Mouse (Mus musculus): ENCODE data around the gene Fam180a. TPM values are rescaled to one million over a fixed set of nuclear protein-coding genes. Genes with fewer than 3 reads are reported as not detected.

Gene Fam180a
- polyA plus RNA-seq, 1 experiment from 2014 or later = not detected

DNA sequence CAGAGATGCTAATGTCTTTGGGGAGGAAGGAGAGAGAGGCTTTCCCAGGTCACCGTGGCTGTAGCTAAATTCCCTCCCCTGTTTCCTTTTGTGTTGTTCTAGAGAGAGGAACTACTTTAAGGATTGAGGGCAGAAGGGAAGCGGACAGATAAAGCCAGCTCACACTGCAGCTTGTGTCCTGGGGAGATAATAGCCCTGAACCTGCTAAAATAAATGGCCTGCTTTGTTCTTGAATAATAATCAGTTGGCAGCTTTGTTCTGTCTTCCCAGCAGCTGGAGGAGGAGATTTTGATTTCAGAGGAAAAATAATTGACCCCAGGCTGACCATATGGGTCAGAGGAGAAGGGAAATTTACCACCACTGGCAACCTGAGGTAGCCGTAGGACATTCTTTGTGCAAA lies 12.7 kb upstream of the Fam180a start:
- Histone ChIP-seq H3K4me3 (replicated peaks) (no peak overlapping the region), H3K9ac (no peak overlapping the region), H3K27ac (no peak overlapping the region), H3K4me1 (peaks cover 5% of the 10 kb centered on the region), H3K9me3 (no peaks in the 10 kb centered on the region), H3K36me3 (replicated peaks) (no peaks in the 10 kb centered on the region), H3K4me2 (no peak overlapping the region), H3K27me3 (no peaks in the 10 kb centered on the region)
- WGBS = 10% methylated on average over 3 of the region's 3 CpGs
- ATAC-seq (ENCODE audit: low FRiP score) = no peak

DNA sequence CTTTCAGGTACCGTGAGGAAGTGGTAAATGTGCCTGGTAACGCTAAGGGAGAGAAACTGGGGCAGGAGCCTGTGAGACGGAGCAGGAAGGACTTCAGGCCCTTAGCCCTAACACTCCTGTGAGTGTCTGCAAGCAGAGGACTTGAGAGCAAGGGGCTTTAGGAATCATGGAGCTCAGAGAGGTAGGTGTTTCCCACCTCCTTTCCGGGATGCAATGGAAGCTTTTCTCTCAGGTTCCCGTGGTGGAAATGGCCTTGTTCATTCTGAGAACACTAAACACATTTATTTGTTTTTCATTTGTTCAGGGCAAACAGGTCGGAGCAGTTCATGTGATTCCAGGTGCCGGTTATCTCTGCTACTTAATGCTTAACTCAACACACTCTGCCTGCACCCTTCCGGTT lies 11.9 kb upstream of the Fam180a start:
- ATAC-seq (ENCODE audit: low FRiP score) = no peak
- H3K27me3 ChIP-seq = no peaks in the 10 kb centered on the region
- H3K27ac ChIP-seq = no peak overlapping the region
- H3K9ac ChIP-seq = no peak overlapping the region
- H3K4me1 ChIP-seq = peaks cover 6% of the 10 kb centered on the region
- WGBS = 85% methylated on average over 8 of the region's 8 CpGs
- H3K4me3 ChIP-seq (replicated peaks) = no peak overlapping the region
- H3K9me3 ChIP-seq = no peaks in the 10 kb centered on the region
- H3K4me2 ChIP-seq = no peak overlapping the region
- H3K36me3 ChIP-seq (replicated peaks) = no peaks in the 10 kb centered on the region

DNA sequence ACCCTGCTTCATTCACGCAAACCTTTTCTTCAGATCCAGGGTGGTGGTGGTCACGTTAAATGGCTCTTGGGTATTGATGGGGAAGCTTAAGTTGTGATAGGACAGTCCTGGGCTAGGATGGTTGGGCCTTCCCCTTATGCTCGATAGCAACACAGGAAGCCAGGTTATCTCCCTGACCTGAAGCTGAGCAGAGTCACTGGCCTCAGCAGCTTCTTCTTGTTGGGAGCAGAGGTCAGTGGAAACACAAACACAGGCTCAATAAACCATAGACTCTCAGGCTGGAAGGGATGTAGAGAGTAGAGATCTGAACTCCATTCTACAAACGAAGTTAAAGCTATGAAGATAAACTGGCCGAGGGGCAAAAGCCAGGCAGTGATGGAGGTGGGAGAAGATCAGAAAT lies 9.5 kb upstream of the Fam180a start:
- WGBS = 87% methylated on average over 5 of the region's 5 CpGs
- H3K27me3 ChIP-seq = no peaks in the 10 kb centered on the region
- H3K9me3 ChIP-seq = no peaks in the 10 kb centered on the region
- no peak for ATAC-seq (ENCODE audit: low FRiP score)
- peaks cover 6% of the 10 kb centered on the region for H3K4me1 ChIP-seq
- no peak overlapping the region for H3K9ac ChIP-seq
- no peak overlapping the region for H3K27ac ChIP-seq
- H3K4me2 ChIP-seq = no peak overlapping the region
- no peaks in the 10 kb centered on the region for H3K36me3 ChIP-seq (replicated peaks)
- H3K4me3 ChIP-seq (replicated peaks) = no peak overlapping the region

DNA sequence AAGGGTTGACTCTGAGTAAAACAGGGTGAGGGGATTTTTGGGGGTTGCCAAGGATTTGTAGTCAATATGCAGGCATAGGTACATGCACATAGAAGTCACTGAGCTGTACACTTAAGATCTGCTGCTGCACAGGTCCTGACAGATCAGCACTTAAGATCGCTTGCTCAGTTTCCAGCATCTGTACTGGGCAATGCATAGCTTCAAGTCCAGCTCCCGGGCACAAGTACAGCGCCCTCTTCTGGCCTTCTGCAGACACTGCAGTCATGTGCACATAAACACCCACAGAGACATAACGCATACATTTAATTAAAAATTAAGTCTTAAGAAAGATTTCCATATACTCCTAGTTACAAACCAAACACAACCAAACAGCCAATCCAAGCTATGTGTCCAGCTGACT lies 8.3 kb upstream of the Fam180a start:
- no peak overlapping the region for H3K4me3 ChIP-seq (replicated peaks)
- H3K9ac ChIP-seq = no peak overlapping the region
- H3K4me2 ChIP-seq = no peak overlapping the region
- no peaks in the 10 kb centered on the region for H3K9me3 ChIP-seq
- H3K36me3 ChIP-seq (replicated peaks) = no peaks in the 10 kb centered on the region
- H3K27ac ChIP-seq = no peak overlapping the region
- ATAC-seq (ENCODE audit: low FRiP score) = no peak
- H3K27me3 ChIP-seq = no peaks in the 10 kb centered on the region
- 73% methylated on average over 4 of the region's 4 CpGs for WGBS
- H3K4me1 ChIP-seq = peaks cover 6% of the 10 kb centered on the region

DNA sequence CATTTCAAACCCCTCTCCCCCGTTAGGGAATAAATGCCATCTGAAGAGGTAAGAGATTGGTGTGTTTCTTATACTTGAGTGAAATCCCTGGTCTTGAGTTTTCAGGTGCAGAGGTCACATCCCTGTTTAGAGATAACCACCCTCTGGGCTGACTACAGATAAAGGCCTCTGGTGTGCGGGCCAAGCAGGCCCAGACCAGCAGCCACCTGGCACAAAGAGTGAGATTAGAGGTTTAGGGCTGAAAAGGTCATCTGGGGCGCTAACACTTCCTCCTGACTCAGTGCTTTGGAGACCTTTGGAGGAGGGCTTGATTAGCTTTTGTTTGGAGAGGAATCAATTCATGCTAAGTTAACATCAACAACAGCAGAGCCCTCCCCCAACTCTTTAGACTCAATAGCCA lies 7.7 kb upstream of the Fam180a start:
- no peak for ATAC-seq (ENCODE audit: low FRiP score)
- WGBS = 9% methylated on average over 3 of the region's 3 CpGs
- Histone ChIP-seq H3K4me2 (no peak overlapping the region), H3K9ac (no peak overlapping the region), H3K4me1 (peaks cover 6% of the 10 kb centered on the region), H3K27ac (no peak overlapping the region), H3K4me3 (replicated peaks) (no peak overlapping the region), H3K9me3 (no peaks in the 10 kb centered on the region), H3K36me3 (replicated peaks) (no peaks in the 10 kb centered on the region), H3K27me3 (no peaks in the 10 kb centered on the region)

DNA sequence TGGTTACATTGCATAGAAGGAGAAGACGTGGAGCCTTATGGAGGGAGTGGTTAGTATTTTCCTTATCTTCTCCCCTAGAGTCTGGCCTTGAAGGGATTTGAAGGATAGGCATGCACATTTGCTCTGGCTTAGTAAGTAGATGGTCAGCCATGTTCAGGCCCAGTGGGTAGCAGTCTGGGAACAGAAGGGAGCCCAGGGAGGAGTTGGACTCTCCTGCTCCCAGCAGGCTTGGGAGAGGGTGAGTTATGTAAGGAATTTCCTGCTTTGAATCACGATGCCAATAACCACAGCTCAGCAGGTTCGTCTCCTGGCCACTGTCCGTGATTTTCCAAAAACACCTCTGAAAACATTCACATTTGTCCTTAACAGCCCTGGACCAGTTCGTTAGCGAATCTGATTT lies 4.9 kb upstream of the Fam180a start:
- no peak overlapping the region for H3K27ac ChIP-seq
- H3K27me3 ChIP-seq = 0 out of 2 replicates have a peak, but pooled peaks cover 2% of the 10 kb centered on the region
- no peak overlapping the region for H3K9ac ChIP-seq
- 0 out of 2 replicates have a peak, but pooled peaks cover 2% of the 10 kb centered on the region for H3K4me1 ChIP-seq
- no peaks in the 10 kb centered on the region for H3K9me3 ChIP-seq
- no peak for ATAC-seq (ENCODE audit: low FRiP score)
- H3K4me3 ChIP-seq (replicated peaks) = no peak overlapping the region
- H3K36me3 ChIP-seq (replicated peaks) = no peaks in the 10 kb centered on the region
- WGBS = 59% methylated on average over 6 of the region's 6 CpGs
- H3K4me2 ChIP-seq = no peak overlapping the region

DNA sequence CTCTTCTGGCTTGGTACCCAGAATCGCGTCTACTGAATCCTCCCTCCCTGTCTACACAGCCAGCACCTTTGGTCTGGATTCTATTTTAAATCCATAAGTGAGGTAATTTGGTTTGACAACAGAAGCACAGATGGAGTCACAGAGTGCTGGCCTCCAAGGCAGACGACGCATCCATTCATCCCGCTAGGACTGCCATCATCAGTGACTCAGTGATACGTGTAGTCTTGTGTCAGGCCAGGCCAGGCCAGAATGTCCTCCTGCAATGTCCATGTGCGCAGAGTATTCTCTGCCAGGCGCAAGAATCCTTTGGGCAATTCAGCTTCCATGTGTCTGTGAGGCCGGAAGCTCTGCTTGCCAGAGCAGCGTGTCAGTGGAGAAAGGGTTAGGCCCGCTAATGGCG lies 4.0 kb upstream of the Fam180a start:
- no peak for ATAC-seq (ENCODE audit: low FRiP score)
- Histone ChIP-seq H3K27ac (no peak overlapping the region), H3K4me3 (replicated peaks) (no peak overlapping the region), H3K4me2 (no peak overlapping the region), H3K27me3 (0 out of 2 replicates have a peak, but pooled peaks cover 4% of the 10 kb centered on the region), H3K9ac (no peak overlapping the region), H3K9me3 (no peaks in the 10 kb centered on the region), H3K36me3 (replicated peaks) (no peaks in the 10 kb centered on the region), H3K4me1 (0 out of 2 replicates have a peak, but pooled peaks cover 2% of the 10 kb centered on the region)
- 96% methylated on average over 12 of the region's 12 CpGs for WGBS

DNA sequence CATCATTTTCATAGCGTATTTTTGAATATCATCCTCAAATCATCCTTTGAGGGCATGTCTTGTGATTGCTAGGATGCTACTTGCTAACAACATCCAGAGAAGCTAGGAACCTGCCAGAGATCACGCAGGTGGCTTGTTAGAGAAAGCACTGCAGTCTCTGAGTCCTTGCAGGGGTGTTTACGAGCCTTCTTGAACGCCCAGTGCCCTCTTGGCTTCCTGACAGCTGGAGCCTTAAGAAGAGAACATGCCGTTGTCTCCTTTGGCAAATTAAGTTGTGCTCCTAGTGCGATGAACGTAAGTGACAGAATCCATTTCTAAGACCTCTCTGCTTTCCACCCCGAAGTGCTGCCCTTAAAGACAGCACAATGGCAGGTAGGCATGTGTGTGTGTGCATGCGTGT lies 1.6 kb downstream of the Fam180a start:
- Histone ChIP-seq H3K4me3 (replicated peaks) (no peak overlapping the region), H3K4me1 (no peaks in the 10 kb centered on the region), H3K36me3 (replicated peaks) (no peaks in the 10 kb centered on the region), H3K27me3 (0 out of 2 replicates have a peak, but pooled peaks cover 4% of the 10 kb centered on the region), H3K9me3 (no peaks in the 10 kb centered on the region), H3K4me2 (no peak overlapping the region), H3K9ac (no peak overlapping the region), H3K27ac (no peak overlapping the region)
- 81% methylated on average over 9 of the region's 9 CpGs for WGBS
- no peak for ATAC-seq (ENCODE audit: low FRiP score)

DNA sequence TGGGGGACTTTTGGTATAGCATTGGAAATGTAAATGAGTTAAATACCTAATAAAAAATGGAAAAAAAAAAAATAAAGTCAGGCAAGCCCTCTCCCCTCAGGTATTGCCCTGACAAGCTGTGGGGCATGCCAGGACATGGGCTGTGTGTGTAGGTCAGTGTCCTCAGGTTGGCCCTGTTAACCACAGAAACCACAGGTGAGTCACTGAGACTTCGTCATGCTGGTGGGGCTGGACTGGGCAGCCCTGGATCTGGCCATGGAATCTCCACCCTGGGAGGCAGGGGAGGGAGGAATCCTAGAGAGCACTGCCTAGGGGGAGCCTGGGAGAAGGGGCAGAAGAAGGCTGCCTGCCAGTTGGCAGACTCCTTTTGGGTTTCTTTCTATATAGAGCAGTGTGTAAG lies 2.9 kb downstream of the Fam180a start:
- H3K36me3 ChIP-seq (replicated peaks) = no peaks in the 10 kb centered on the region
- WGBS = 92% methylated on average over 1 of the region's 1 CpGs
- ATAC-seq (ENCODE audit: low FRiP score) = no peak

DNA sequence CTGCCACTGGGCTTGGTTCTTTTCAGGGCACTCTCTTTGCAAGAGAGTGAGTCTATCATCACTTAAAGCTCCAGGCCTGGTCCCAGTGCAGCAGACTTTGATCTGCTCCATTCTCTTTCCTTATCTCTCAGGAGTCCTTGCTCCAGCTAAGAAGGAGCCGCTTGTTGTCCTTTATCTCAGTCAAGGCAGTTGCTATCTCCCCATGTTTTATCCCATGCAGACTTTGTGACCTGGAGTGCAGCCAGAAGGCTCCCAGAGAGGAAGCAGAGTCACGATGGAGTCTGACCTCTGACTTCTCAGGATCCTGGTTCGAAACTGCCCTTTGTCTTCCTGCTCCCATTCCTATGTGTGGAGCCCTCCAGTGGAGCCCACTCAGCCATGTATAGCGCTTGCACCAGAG lies 4.8 kb downstream of the Fam180a start:
- no peaks in the 10 kb centered on the region for H3K36me3 ChIP-seq (replicated peaks)
- WGBS = 84% methylated on average over 4 of the region's 4 CpGs
- H3K27me3 ChIP-seq = 0 out of 2 replicates have a peak, but pooled peaks cover 4% of the 10 kb centered on the region
- H3K4me3 ChIP-seq (replicated peaks) = no peak overlapping the region
- H3K4me1 ChIP-seq = no peaks in the 10 kb centered on the region
- ATAC-seq (ENCODE audit: low FRiP score) = no peak
- H3K4me2 ChIP-seq = no peak overlapping the region
- no peak overlapping the region for H3K9ac ChIP-seq
- no peak overlapping the region for H3K27ac ChIP-seq
- H3K9me3 ChIP-seq = no peaks in the 10 kb centered on the region

More for the DNA sequence above, 2.9 kb downstream of the Fam180a start:
- 0 out of 2 replicates have a peak, but pooled peaks cover 4% of the 10 kb centered on the region for H3K27me3 ChIP-seq
- H3K9me3 ChIP-seq = no peaks in the 10 kb centered on the region
- H3K27ac ChIP-seq = no peak overlapping the region
- no peak overlapping the region for H3K9ac ChIP-seq
- H3K4me2 ChIP-seq = no peak overlapping the region
- no peaks in the 10 kb centered on the region for H3K4me1 ChIP-seq
- H3K4me3 ChIP-seq (replicated peaks) = no peak overlapping the region

DNA sequence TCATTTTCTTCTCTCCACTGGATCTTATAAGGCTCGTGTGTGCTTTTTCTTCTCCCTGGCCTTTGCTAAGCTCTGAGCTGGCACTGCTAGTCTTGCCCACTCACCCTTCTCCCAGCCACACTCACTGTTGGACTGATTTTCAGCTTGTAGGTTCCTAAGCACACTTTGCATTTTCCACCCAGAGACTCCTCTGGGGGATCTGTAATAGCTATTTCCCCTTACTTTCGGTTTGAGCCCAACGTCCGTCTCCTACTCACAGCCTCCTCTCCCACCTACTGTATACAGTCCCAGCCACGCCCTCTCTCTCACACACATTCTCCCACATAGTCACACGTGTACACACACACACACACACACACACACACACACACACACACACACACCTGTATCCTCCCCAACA lies 6.1 kb downstream of the Fam180a start:
- H3K4me3 ChIP-seq (replicated peaks) = no peak overlapping the region
- ATAC-seq (ENCODE audit: low FRiP score) = no peak
- WGBS = 75% methylated on average over 6 of the region's 6 CpGs
- no peaks in the 10 kb centered on the region for H3K9me3 ChIP-seq
- H3K36me3 ChIP-seq (replicated peaks) = no peaks in the 10 kb centered on the region
- H3K27ac ChIP-seq = no peak overlapping the region
- no peaks in the 10 kb centered on the region for H3K4me1 ChIP-seq
- H3K4me2 ChIP-seq = no peak overlapping the region
- no peaks in the 10 kb centered on the region for H3K27me3 ChIP-seq
- H3K9ac ChIP-seq = no peak overlapping the region

DNA sequence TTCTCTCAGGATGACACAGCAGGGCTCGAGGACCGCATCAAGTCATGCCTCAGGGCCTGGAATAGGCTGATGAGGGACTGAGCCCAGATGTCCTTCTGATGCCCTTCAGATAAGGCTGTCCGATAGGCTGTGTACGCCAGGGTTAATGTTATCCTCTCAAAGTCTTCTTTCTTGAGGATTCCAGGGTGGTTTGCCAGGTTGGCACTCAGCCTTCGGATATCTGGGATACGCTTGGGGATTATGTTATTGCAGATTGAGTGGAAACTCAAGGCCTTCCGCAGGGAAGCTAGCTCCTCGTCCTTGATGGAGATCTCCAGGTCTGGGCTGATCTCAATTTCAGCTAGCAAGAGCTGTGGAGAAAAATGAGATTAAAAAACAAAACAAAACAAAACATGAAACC lies 12.4 kb downstream of the Fam180a start:
- no peaks in the 10 kb centered on the region for H3K9me3 ChIP-seq
- WGBS = 92% methylated on average over 8 of the region's 8 CpGs
- ATAC-seq (ENCODE audit: low FRiP score) = no peak
- no peaks in the 10 kb centered on the region for H3K36me3 ChIP-seq (replicated peaks)
- H3K9ac ChIP-seq = no peak overlapping the region
- no peak overlapping the region for H3K27ac ChIP-seq
- no peak overlapping the region for H3K4me3 ChIP-seq (replicated peaks)
- H3K27me3 ChIP-seq = no peaks in the 10 kb centered on the region
- no peak overlapping the region for H3K4me2 ChIP-seq
- H3K4me1 ChIP-seq = no peaks in the 10 kb centered on the region

DNA sequence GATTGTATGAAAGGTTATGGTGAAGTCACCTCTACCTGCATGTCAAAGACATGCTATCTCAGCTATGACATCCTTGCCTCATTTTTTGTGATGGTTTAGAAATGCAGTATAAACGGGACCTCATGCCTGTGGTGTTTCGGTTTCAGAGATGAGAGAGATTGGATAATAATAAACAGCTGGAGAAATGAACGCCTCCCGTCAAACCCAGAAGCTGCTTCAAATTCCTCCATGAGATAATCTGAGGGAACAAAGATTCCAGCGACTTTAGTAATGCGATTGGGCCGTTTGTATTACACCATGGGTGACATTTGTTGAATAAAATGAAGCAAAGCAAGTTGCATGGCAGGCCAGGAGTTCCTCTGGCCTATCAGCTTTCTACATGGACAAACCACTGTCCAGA lies 16.5 kb downstream of the Fam180a start:
- peaks cover 3% of the 10 kb centered on the region; the same call in 1 of the 2 replicates for H3K4me1 ChIP-seq
- H3K9ac ChIP-seq = no peak overlapping the region
- 83% methylated on average over 7 of the region's 7 CpGs for WGBS
- H3K9me3 ChIP-seq = no peaks in the 10 kb centered on the region
- H3K4me3 ChIP-seq (replicated peaks) = no peak overlapping the region
- no peak for ATAC-seq (ENCODE audit: low FRiP score)
- H3K27me3 ChIP-seq = no peaks in the 10 kb centered on the region
- no peak overlapping the region for H3K27ac ChIP-seq
- H3K4me2 ChIP-seq = no peak overlapping the region
- no peaks in the 10 kb centered on the region for H3K36me3 ChIP-seq (replicated peaks)

Data from forebrain, embryonic 12.5 days (tissue).